Mouse (Mus musculus): ENCODE results near the gene Tenm3.

DNA sequence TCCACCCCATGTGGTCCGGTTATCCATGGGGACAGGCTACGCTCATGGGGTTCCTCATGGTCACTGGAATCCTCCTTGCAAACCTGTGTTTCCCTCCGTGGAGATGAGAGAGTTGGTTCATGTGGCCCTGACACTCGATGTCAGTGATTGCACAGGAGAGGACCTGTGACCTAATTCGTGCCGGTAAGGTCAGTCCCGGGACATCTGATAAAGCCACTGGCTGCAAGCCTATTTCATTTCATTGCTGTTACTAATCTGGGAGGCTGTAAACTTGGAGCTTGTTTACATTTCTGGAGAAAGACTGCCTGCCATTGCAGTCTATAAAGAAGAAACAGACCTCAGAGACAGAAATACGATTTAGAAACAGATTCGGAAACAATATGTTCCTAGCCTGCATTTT is 155.6 kb downstream of the Tenm3 start:
- TF ChIP-seq POLR2A (IDR thresholded peaks at IDR 0.05; ENCODE audit: low read depth, low read length), result no peak
- TF ChIP-seq CTCF (IDR thresholded peaks at IDR 0.05; ENCODE audit: borderline replicate concordance, insufficient read depth, low read length), result no peak
